Mouse (Mus musculus): Measurements from ENCODE around the gene Gm13697.

Gene Gm13697

DNA sequence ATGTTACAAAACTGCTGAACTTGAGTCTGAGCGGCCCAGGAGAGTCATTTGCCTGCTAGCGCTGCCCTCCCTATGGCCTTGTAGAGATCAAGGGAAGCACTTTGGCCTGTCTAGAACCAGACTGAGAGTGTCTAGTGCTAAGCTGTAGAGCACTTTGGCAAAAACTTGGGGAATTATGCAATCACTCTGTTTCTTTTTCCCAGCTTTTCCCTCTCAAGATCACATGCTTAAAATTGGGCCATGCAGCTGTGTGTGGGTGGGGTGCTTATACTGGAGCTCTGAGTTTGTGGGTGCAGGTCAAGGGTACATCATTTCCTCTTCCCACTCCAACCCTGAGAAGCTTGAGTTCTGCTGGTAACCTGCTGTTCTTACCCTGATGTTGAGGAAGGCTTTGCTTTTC, 38.4 kb downstream of the Gm13697 start:
- in situ Hi-C loops (cut with MboI; ENCODE audit: low pct_unique_long_range_greater_than_20kb in 1 of 2, low sequenced_read_pairs in 2 of 2, unreplicated experiment in 1 of 2): no loop called here

DNA sequence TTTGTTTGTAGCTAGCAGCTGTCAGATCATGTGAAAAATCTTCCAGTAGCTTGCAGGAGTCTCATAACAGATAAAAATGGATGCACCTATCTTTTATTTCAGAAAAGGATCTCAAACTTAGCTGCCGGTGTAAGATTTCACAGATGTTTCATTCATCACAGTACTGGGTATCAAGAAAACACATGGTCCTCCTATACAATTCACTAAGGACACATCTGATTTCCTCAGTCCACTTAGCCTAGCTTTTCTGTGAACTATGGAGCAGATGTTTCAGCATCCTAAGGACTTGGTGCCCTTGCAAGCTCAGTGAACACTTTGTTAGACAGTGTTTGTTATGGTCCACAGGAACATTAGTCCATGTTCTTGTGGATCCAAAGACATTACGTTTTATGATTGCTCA, 38.8 kb downstream of the Gm13697 start:
- in situ Hi-C loops (cut with MboI; ENCODE audit: low pct_unique_long_range_greater_than_20kb in 1 of 2, low sequenced_read_pairs in 2 of 2, unreplicated experiment in 1 of 2): no loop called here

DNA sequence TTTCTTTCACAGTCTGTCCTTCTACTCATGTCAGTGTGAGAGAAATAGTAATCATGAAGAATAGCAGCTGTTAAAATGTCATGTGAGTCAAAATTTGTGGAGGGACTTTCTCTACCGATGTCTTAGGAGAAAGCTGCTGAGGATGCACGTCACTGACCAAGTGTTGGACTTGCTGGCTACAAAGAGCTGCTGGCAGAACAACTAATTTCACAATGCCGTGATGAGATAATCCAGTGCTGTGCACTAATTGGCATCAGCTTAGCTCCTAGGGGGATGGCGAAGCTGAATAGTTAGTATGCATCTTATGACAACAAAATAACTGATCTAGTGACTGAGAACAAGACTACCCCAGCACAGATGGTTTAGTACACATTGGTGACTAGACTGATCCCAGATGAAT, 40.7 kb downstream of the Gm13697 start:
- in situ Hi-C loops (cut with MboI; ENCODE audit: low pct_unique_long_range_greater_than_20kb in 1 of 2, low sequenced_read_pairs in 2 of 2, unreplicated experiment in 1 of 2): no loop called here

DNA sequence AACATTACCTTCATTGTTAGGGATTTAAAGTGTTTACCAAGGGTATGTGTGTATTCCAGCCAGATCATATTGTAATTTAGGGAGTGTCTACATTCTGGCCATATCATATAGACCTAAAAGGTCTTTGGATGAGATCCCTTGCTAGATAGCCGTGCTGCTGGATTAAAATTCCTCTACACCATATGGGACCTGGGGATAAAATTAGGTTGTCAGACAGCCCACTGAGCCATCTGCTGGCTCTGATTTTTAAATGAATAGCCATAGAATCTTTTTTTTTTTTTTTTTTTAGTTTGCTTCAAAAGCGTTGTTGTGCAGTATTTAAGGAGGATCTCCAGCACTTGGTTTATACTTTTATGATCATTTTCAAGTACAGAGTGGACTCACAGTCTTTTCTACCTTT, 48.0 kb downstream of the Gm13697 start:
- in situ Hi-C loops (cut with MboI; ENCODE audit: low pct_unique_long_range_greater_than_20kb in 1 of 2, low sequenced_read_pairs in 2 of 2, unreplicated experiment in 1 of 2): no loop called here

DNA sequence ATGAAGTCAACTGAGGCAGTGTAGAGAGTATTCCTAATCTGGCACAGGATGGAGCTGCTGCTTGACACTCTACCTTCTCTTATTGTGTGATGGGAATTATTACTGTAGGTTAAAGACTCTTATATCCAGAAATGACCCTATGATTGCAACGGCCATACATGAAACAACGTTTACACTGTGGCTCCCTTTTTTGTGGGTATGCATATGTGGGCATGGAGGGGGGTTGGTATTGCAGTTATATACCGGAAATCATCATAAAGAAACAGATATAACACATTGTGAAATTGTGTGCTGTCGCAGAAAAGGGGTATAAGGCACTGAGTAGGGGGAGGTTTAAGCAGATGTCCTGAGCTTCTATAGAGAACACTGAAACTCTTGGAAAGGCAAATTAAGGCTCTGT, 51.5 kb downstream of the Gm13697 start:
- in situ Hi-C loops (cut with MboI; ENCODE audit: low pct_unique_long_range_greater_than_20kb in 1 of 2, low sequenced_read_pairs in 2 of 2, unreplicated experiment in 1 of 2): no loop called here
